Mouse (Mus musculus) liver, embryonic 11.5 days (tissue): ENCODE results near the gene Cytl1. TPM values are rescaled to one million over a fixed set of nuclear protein-coding genes. Genes with fewer than 3 reads are reported as not detected.

ENCODE experiments used
- ATAC-seq: fragments of 200-750 bp; cut with Nextera tagmentation; replicated peaks from 2 replicates; pipeline ENCODE4 v1.8.0; 2017; ENCODE audit warnings: moderate number of reproducible peaks, mild to moderate bottlenecking, moderate TSS enrichment, moderate library complexity; ENCODE audit not compliant: low FRiP score
- DNase-seq: peaks from one replicate; pipeline ENCODE4 v3.0.0-alpha.2; 2017; ENCODE audit warnings: low spot score
- H3K27ac ChIP-seq: fragments of 300-500 bp; sonication (generic); 2 replicates; pipeline ENCODE4 v1.5.1; 2014; ENCODE audit warnings: mild to moderate bottlenecking, low read depth, low read length, control low read depth
- H3K27me3 ChIP-seq: fragments of 300-500 bp; sonication (generic); replicated peaks from 2 replicates; pipeline ENCODE4 v1.6.1; 2014; ENCODE audit warnings: low read length, mixed read lengths; ENCODE audit not compliant: control insufficient read depth, insufficient read depth
- H3K36me3 ChIP-seq: fragments of 300-500 bp; sonication (generic); 2 replicates; pipeline ENCODE4 v1.6.1; 2014; ENCODE audit warnings: mild to moderate bottlenecking, low read length, moderate library complexity, mixed read lengths; ENCODE audit not compliant: control insufficient read depth, insufficient read depth
- H3K4me1 ChIP-seq: fragments of 300-500 bp; sonication (generic); replicated peaks from 2 replicates; pipeline ENCODE4 v1.6.1; 2014; ENCODE audit warnings: low read length, mixed read lengths; ENCODE audit not compliant: control insufficient read depth, insufficient read depth
- H3K4me2 ChIP-seq: fragments of 300-500 bp; sonication (generic); 2 replicates; pipeline ENCODE4 v1.6.1; 2014; ENCODE audit warnings: mild to moderate bottlenecking, control low read depth, moderate library complexity
- H3K4me3 ChIP-seq: fragments of 300-500 bp; sonication (generic); 2 replicates; pipeline ENCODE4 v1.5.1; 2014; ENCODE audit warnings: low read depth, low read length, control low read depth
- H3K9ac ChIP-seq: fragments of 300-500 bp; sonication (generic); 2 replicates; pipeline ENCODE4 v1.6.1; 2014; ENCODE audit warnings: low read depth, low read length, control low read depth
- H3K9me3 ChIP-seq: fragments of 300-500 bp; sonication (generic); 2 replicates; pipeline ENCODE4 v1.6.1; 2016; ENCODE audit warnings: low read length, inconsistent platforms, mixed read lengths; ENCODE audit not compliant: control insufficient read depth
- WGBS: fragments of 180-500 bp; shearing (Covaris S2); extraction: QIAGEN DNeasy Blood & Tissue Kit; methylation state at CpG from one replicate; pipeline ENCODE4 v1.1.7; 2014; 5-methylcytosine and 5-hydroxymethylcytosine counted together
- polyA plus RNA-seq: library from polyadenylated mRNA; unstranded; fragments of >200 nt; fragmentation: Nextera tagmentation; extraction: Ambion mirVana; gene quantifications from 2 replicates; pipeline ENCODE4 v1.2.1, GENCODE M21; 2014

The Cytl1 gene
- polyA plus RNA-seq: 0.36 TPM in 1 of 2 replicates, not detected in the other

DNA sequence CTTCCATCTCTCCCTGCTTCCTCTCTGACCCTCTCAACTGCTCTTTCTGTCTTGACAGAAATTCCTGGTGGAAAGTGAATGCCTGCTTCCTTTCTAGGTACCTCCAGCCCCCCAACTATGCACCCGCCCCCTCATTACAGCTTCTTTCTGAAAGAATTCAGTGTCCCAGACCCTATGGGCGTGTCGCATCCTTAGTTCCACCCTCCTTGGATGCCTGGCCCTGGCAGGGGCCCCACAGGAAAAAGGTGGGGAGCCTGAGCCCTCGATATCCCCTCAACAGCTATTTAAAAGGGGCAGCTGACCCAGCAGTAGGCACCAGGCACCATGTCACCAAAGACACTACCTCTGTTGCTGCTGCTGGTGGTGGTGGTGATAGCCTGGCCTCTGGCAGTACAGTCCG, at the start of gene Cytl1:
TSS of gene Cytl1 (plus strand) at position 296 of the 400 bp plus-strand sequence.
- H3K9ac ChIP-seq: no peak within 1 kb of the TSS
- H3K4me3 ChIP-seq: no peak within 1 kb of the TSS
- H3K9me3 ChIP-seq: 0 out of 2 replicates have a peak, but pooled peaks cover 2% of the 10 kb centered on the region
- no peak within 1 kb of the TSS for H3K27ac ChIP-seq
- WGBS: 52% methylated on average over 5 of the region's 5 CpGs
- no peaks in the 10 kb centered on the region for H3K36me3 ChIP-seq
- H3K27me3 ChIP-seq: no peaks in the 10 kb centered on the region
- no peaks in the 10 kb centered on the region for H3K4me1 ChIP-seq
- ATAC-seq: no peak
- no peak for DNase-seq
- no peak within 1 kb of the TSS for H3K4me2 ChIP-seq

GRCm38 (mm10) chr5:37692759-37693158, 42.6 kb upstream of the Cytl1 start:
- 79% methylated on average over 3 of the region's 3 CpGs for WGBS
- H3K9me3 ChIP-seq: no peaks in the 10 kb centered on the region; the same call in 1 of the 2 replicates
- H3K27ac ChIP-seq: no peak overlapping the region
- no peak overlapping the region for H3K4me2 ChIP-seq
- H3K4me3 ChIP-seq: no peak overlapping the region
- no peaks in the 10 kb centered on the region for H3K36me3 ChIP-seq
- no peak overlapping the region for H3K9ac ChIP-seq
- no peaks in the 10 kb centered on the region for H3K27me3 ChIP-seq
- DNase-seq: no peak
- no peak for ATAC-seq
- no peaks in the 10 kb centered on the region for H3K4me1 ChIP-seq

GRCm38 (mm10) chr5:37695773-37696172, 39.5 kb upstream of the Cytl1 start:
- Histone ChIP-seq H3K4me1 (no peaks in the 10 kb centered on the region), H3K36me3 (no peaks in the 10 kb centered on the region), H3K9ac (no peak overlapping the region), H3K27ac (no peak overlapping the region), H3K27me3 (no peaks in the 10 kb centered on the region), H3K4me3 (no peak overlapping the region), H3K9me3 (no peaks in the 10 kb centered on the region; the same call in 1 of the 2 replicates), H3K4me2 (no peak overlapping the region)
- DNase-seq (no peak), ATAC-seq (no peak)
- 63% methylated on average over 4 of the region's 4 CpGs for WGBS

GRCm38 (mm10) chr5:37697286-37697685, 38.0 kb upstream of the Cytl1 start:
- WGBS: 85% methylated on average over 7 of the region's 7 CpGs

DNA sequence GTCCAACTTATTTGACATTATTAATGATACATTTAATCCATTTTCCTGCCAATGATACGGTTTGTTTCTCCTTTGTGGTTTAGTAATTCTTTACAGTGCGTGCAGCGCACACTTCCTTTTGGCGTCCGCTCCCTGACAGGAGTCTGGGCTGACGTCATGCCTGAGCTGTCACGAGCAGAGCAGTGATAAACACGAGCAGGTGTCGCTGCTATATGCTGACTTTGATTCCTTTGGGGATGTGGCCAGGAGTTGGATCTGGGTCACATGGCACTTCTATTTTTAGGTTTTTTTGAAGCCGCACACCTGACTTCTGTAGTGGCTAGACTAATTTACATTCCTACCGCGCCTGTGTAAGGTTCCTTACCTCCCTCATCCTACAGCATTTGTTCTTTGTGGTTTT, 35.6 kb upstream of the Cytl1 start:
- Histone ChIP-seq H3K4me2 (no peak overlapping the region), H3K4me3 (no peak overlapping the region), H3K9ac (no peak overlapping the region), H3K27me3 (no peaks in the 10 kb centered on the region), H3K9me3 (no peaks in the 10 kb centered on the region), H3K4me1 (no peaks in the 10 kb centered on the region), H3K27ac (no peak overlapping the region), H3K36me3 (no peaks in the 10 kb centered on the region)
- DNase-seq: no peak
- WGBS: 82% methylated on average over 12 of the region's 12 CpGs
- no peak for ATAC-seq

More at GRCm38 (mm10) chr5:37697286-37697685, 38.0 kb upstream of the Cytl1 start:
- Histone ChIP-seq H3K36me3 (no peaks in the 10 kb centered on the region), H3K4me2 (no peak overlapping the region), H3K9me3 (no peaks in the 10 kb centered on the region; the same call in 1 of the 2 replicates), H3K27ac (no peak overlapping the region), H3K4me3 (no peak overlapping the region), H3K9ac (no peak overlapping the region), H3K27me3 (no peaks in the 10 kb centered on the region), H3K4me1 (no peaks in the 10 kb centered on the region)
- no peak for ATAC-seq
- no peak for DNase-seq

DNA sequence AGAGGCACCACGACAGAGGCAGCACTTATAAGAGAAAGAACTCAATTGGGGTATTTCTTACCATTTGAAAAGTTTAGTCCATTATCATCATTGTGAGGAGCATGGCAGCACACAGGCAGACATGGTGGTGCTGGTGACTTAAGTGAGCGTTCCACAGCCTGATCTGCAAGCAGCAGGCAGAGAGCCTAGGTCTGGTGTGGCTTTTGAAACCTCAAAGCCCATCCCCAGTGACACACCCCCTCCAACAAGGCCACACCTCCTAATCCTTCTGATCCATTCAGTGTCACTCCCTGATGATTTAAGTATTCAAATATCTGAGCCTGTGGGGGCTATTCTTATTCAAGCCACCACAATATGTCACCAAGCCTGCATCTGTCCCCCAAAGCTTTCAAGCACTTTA, 30.4 kb upstream of the Cytl1 start:
- no peak for DNase-seq
- Histone ChIP-seq H3K9ac (no peak overlapping the region), H3K27me3 (no peaks in the 10 kb centered on the region), H3K9me3 (0 out of 2 replicates have a peak, but pooled peaks cover 4% of the 10 kb centered on the region), H3K4me2 (no peak overlapping the region), H3K4me1 (no peaks in the 10 kb centered on the region), H3K4me3 (no peak overlapping the region), H3K36me3 (no peaks in the 10 kb centered on the region), H3K27ac (no peak overlapping the region)
- ATAC-seq: no peak
- WGBS: 74% methylated on average over 2 of the region's 2 CpGs

- Histone ChIP-seq H3K27ac (no peak overlapping the region), H3K4me1 (no peaks in the 10 kb centered on the region), H3K9ac (no peak overlapping the region), H3K4me3 (no peak overlapping the region), H3K9me3 (0 out of 2 replicates have a peak, but pooled peaks cover 4% of the 10 kb centered on the region), H3K4me2 (no peak overlapping the region), H3K36me3 (no peaks in the 10 kb centered on the region), H3K27me3 (no peaks in the 10 kb centered on the region)
- no peak for ATAC-seq
- DNase-seq: no peak
- WGBS: 66% methylated on average over 3 of the region's 3 CpGs
These were observed 27.2 kb upstream of the Cytl1 start for GRCm38 (mm10) chr5:37708124-37708523.

GRCm38 (mm10) chr5:37709257-37709904, 25.9 kb upstream of the Cytl1 start:
- no peak overlapping the region for H3K4me3 ChIP-seq
- no peaks in the 10 kb centered on the region for H3K36me3 ChIP-seq
- DNase-seq (no peak), ATAC-seq (no peak)
- no peaks in the 10 kb centered on the region for H3K4me1 ChIP-seq
- no peak overlapping the region for H3K27ac ChIP-seq
- H3K9me3 ChIP-seq: 0 out of 2 replicates have a peak, but pooled peaks cover 4% of the 10 kb centered on the region
- 66% methylated on average over 5 of the region's 5 CpGs for WGBS
- no peaks in the 10 kb centered on the region for H3K27me3 ChIP-seq
- H3K9ac ChIP-seq: no peak overlapping the region
- no peak overlapping the region for H3K4me2 ChIP-seq
